Mouse (Mus musculus): ENCODE measurements at regions not wholly inside any gene's neighbourhood (a gene's known extent, or its start where the extent isn't known, plus 50 kb on each side); places are given as distances from the start of the nearest gene placed in this dataset.

DNA sequence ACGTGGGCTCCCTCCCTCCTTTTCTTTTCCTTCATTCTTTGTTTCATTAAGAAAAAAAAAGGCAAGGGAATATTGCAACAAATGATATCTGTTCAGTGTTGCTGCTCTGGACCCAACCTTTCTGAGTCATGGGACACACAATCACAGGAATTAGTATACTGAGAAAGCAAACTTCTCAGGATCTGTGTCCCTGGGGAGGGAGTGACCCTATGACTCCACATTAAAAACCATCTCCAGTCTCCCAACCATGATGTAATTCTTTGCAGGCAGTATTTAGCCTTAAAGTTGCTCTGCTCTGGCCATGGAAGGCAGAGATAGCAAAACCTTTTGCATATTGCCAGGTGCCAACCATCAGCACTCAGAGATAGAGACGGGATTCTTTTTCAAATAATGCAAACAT, 176.9 kb downstream of the Cd47 start:
- no peak overlapping the region for H3K27ac ChIP-seq (ENCODE audit: low read depth)
- H3K4me2 ChIP-seq (ENCODE audit: low read length) = no peak overlapping the region
- no peak overlapping the region for H3K4me3 ChIP-seq (ENCODE audit: low read depth, low read length)
- H3K9me3 ChIP-seq (ENCODE audit: control insufficient read depth, low read length) = no peaks in the 10 kb centered on the region
- ATAC-seq (replicated peaks; ENCODE audit: low FRiP score, low TSS enrichment, low read depth) (no peak), DNase-seq (ENCODE audit: low spot score) (no peak)
- H3K27me3 ChIP-seq (replicated peaks; ENCODE audit: control insufficient read depth, insufficient read depth, low read length) = no peaks in the 10 kb centered on the region
- H3K4me1 ChIP-seq (replicated peaks; ENCODE audit: control insufficient read depth, insufficient read depth, low read length) = no peaks in the 10 kb centered on the region
- WGBS = 79% methylated on average over 2 of the region's 2 CpGs
- H3K36me3 ChIP-seq (ENCODE audit: control insufficient read depth, insufficient read depth, low read length) = no peaks in the 10 kb centered on the region
- H3K9ac ChIP-seq (ENCODE audit: low read length) = no peak overlapping the region

DNA sequence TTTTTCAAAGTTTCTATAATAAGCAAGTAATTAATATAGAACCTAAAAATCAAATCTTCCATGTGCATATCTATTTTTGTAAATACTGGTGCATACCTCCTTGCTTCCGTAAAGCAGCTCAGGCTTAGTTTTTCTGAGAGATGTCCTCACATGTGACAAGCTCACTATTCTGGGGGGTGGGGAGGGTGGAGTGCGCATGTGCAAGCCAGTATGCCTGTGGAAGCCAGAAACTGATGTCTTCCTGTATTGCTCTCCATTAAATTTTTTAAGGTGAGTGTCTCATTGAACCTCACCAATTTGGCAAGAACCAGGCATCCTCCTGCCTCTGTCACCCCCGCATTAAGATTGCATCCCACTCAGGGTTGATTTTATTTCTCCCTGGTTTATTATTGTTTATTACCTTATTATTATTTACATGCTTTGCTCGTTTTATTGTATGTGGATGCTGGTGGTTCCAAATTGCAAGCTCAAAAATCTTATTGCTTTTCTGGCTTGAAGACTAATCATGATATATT, 179.2 kb downstream of the Cd47 start:
- DNase-seq (ENCODE audit: low spot score) (no peak), ATAC-seq (replicated peaks; ENCODE audit: low FRiP score, low TSS enrichment, low read depth) (no peak)
- no peak overlapping the region for H3K4me2 ChIP-seq (ENCODE audit: low read length)
- no peaks in the 10 kb centered on the region for H3K9me3 ChIP-seq (ENCODE audit: control insufficient read depth, low read length)
- no peaks in the 10 kb centered on the region for H3K36me3 ChIP-seq (ENCODE audit: control insufficient read depth, insufficient read depth, low read length)
- H3K4me3 ChIP-seq (ENCODE audit: low read depth, low read length) = no peak overlapping the region
- no peaks in the 10 kb centered on the region for H3K27me3 ChIP-seq (replicated peaks; ENCODE audit: control insufficient read depth, insufficient read depth, low read length)
- 84% methylated on average over 4 of the region's 4 CpGs for WGBS
- H3K9ac ChIP-seq (ENCODE audit: low read length) = no peak overlapping the region
- no peaks in the 10 kb centered on the region for H3K4me1 ChIP-seq (replicated peaks; ENCODE audit: control insufficient read depth, insufficient read depth, low read length)
- no peak overlapping the region for H3K27ac ChIP-seq (ENCODE audit: low read depth)

DNA sequence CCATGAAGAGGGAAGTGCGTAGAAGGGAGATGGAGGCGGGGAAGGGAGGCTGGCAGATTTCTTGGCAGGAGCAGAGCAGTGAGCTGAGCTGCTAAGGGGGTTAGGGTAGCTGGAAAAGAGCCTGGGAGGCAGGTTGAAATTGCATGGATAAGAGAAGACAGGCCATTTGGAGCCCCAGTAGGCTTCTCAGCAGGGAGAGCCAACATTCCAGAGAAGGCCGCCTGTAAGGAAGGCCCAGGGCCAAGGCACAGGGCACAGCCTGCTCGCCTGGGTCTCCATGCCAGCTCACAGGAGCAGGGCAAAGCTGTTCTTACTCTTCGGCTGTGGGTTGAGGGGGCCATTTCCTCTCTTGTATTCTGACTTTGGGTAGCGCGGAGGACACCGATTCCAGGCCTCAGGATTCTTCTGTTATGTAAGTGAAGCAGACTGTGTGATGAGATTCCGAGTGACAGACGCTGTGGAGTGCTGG, 179.9 kb downstream of the Cd47 start:
- H3K27me3 ChIP-seq (replicated peaks; ENCODE audit: control insufficient read depth, insufficient read depth, low read length) = no peaks in the 10 kb centered on the region
- DNase-seq (ENCODE audit: low spot score) (no peak), ATAC-seq (replicated peaks; ENCODE audit: low FRiP score, low TSS enrichment, low read depth) (no peak)
- no peaks in the 10 kb centered on the region for H3K4me1 ChIP-seq (replicated peaks; ENCODE audit: control insufficient read depth, insufficient read depth, low read length)
- H3K27ac ChIP-seq (ENCODE audit: low read depth) = no peak overlapping the region
- H3K9me3 ChIP-seq (ENCODE audit: control insufficient read depth, low read length) = no peaks in the 10 kb centered on the region
- no peak overlapping the region for H3K9ac ChIP-seq (ENCODE audit: low read length)
- no peaks in the 10 kb centered on the region for H3K36me3 ChIP-seq (ENCODE audit: control insufficient read depth, insufficient read depth, low read length)
- 71% methylated on average over 10 of the region's 10 CpGs for WGBS
- H3K4me2 ChIP-seq (ENCODE audit: low read length) = no peak overlapping the region
- no peak overlapping the region for H3K4me3 ChIP-seq (ENCODE audit: low read depth, low read length)

DNA sequence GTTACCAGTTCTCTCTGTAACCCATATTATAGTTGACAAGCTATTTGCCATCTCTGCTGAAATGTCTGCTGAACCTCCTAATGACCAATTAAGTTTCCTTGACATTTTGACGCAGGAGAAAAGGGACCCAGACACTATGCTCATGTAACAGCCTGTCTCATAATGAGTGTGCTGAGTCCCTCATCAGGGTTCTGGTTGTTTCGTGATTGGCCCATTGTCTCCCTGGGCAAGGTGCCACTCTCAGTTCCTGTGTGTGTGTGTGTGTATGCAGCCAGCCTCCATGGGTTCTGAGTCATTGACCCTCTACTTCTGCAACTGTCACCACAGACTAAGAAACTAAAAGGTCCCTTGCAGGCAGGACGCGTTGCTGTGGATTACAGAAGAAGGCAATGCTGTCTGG, 181.8 kb downstream of the Cd47 start:
- ATAC-seq (replicated peaks; ENCODE audit: low FRiP score, low TSS enrichment, low read depth) = no peak

DNA sequence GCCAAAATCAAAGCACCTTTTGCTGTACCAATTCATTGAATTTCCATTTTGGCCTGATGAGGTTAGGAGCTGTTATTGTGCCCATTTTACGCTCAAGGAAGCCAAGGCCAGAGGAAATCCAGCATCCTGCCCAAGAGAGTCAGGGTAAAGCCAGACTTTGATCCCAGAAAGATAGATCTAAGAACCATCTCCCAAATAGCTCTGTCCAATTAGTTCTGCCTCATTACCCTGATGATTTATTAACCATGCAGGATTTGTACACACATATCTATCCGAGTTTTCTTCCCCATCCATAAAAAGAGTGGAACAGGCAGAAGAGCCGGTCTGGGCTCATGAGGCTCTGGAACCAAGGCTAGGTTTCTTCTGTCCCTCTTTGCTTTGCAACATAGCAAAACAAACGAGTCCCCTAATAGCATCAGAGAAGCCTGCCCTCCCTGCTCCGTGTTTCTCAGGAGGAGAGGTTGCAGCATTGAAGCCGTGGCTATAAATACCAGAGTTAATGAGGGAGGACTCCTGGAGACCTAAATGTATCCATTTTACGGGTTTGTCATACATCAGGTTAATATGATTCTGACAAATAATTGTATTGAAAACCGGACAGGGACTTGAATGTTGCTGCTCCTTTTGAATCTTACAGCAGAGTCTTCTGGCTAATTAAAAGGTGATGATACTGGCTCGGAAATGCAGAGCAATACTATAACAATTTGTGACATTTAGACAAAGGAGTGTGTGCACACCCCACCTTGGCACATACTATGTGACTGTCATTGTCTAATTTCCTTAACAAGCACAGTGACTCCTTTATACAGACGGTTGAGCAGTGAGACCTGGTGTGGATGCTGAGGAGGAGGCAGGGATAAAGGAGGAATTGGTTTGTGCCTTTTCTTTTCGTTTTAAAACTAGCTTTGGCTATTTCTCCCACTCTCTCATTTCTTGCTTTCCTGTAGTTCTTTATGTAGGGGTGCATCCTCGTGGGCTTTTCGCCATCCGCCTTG, 185.0 kb downstream of the Cd47 start:
- DNase-seq (ENCODE audit: low spot score) (no peak), ATAC-seq (replicated peaks; ENCODE audit: low FRiP score, low TSS enrichment, low read depth) (no peak)
- 50% methylated on average over 14 of the region's 14 CpGs for WGBS
- Histone ChIP-seq H3K4me3 (ENCODE audit: low read depth, low read length) (no peak overlapping the region), H3K36me3 (ENCODE audit: control insufficient read depth, insufficient read depth, low read length) (no peaks in the 10 kb centered on the region), H3K27me3 (replicated peaks; ENCODE audit: control insufficient read depth, insufficient read depth, low read length) (no peaks in the 10 kb centered on the region), H3K4me2 (ENCODE audit: low read length) (no peak overlapping the region), H3K4me1 (replicated peaks; ENCODE audit: control insufficient read depth, insufficient read depth, low read length) (no peaks in the 10 kb centered on the region), H3K27ac (ENCODE audit: low read depth) (no peak overlapping the region), H3K9me3 (ENCODE audit: control insufficient read depth, low read length) (no peaks in the 10 kb centered on the region), H3K9ac (ENCODE audit: low read length) (no peak overlapping the region)

More for the DNA sequence above, 181.8 kb downstream of the Cd47 start:
- H3K4me1 ChIP-seq (replicated peaks; ENCODE audit: control insufficient read depth, insufficient read depth, low read length) = no peaks in the 10 kb centered on the region
- no peaks in the 10 kb centered on the region for H3K9me3 ChIP-seq (ENCODE audit: control insufficient read depth, low read length)
- H3K36me3 ChIP-seq (ENCODE audit: control insufficient read depth, insufficient read depth, low read length) = no peaks in the 10 kb centered on the region
- DNase-seq (ENCODE audit: low spot score) = no peak
- H3K4me2 ChIP-seq (ENCODE audit: low read length) = no peak overlapping the region
- H3K4me3 ChIP-seq (ENCODE audit: low read depth, low read length) = no peak overlapping the region
- H3K27ac ChIP-seq (ENCODE audit: low read depth) = no peak overlapping the region
- WGBS = 76% methylated on average over 4 of the region's 4 CpGs
- no peak overlapping the region for H3K9ac ChIP-seq (ENCODE audit: low read length)
- no peaks in the 10 kb centered on the region for H3K27me3 ChIP-seq (replicated peaks; ENCODE audit: control insufficient read depth, insufficient read depth, low read length)

DNA sequence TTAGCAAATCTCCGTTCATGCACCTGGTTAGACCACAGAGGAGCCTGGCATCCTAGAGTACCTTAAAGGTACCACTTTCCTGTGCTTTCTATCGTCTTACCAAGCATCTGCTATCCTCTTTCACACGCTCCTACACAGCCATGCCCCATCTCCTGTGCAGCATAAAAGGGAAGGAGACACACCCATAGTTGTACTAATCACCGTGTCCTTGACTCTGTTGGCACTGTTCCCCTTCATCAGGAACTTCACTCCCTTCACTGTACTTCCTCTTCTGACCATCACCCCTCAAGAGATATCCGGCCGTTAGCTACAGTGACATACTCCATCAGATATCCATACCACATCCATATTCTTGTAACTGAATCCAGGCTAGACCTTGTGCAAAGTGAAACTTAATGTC, 186.6 kb downstream of the Cd47 start:
- no peaks in the 10 kb centered on the region for H3K36me3 ChIP-seq (ENCODE audit: control insufficient read depth, insufficient read depth, low read length)
- 70% methylated on average over 6 of the region's 6 CpGs for WGBS
- no peak overlapping the region for H3K4me3 ChIP-seq (ENCODE audit: low read depth, low read length)
- no peak overlapping the region for H3K4me2 ChIP-seq (ENCODE audit: low read length)
- H3K9me3 ChIP-seq (ENCODE audit: control insufficient read depth, low read length) = no peaks in the 10 kb centered on the region
- H3K27me3 ChIP-seq (replicated peaks; ENCODE audit: control insufficient read depth, insufficient read depth, low read length) = no peaks in the 10 kb centered on the region
- no peaks in the 10 kb centered on the region for H3K4me1 ChIP-seq (replicated peaks; ENCODE audit: control insufficient read depth, insufficient read depth, low read length)
- no peak overlapping the region for H3K9ac ChIP-seq (ENCODE audit: low read length)
- ATAC-seq (replicated peaks; ENCODE audit: low FRiP score, low TSS enrichment, low read depth) (0 out of 2 replicates have a peak, but pooled peaks have one; percentile 12), DNase-seq (ENCODE audit: low spot score) (no peak)
- no peak overlapping the region for H3K27ac ChIP-seq (ENCODE audit: low read depth)

DNA sequence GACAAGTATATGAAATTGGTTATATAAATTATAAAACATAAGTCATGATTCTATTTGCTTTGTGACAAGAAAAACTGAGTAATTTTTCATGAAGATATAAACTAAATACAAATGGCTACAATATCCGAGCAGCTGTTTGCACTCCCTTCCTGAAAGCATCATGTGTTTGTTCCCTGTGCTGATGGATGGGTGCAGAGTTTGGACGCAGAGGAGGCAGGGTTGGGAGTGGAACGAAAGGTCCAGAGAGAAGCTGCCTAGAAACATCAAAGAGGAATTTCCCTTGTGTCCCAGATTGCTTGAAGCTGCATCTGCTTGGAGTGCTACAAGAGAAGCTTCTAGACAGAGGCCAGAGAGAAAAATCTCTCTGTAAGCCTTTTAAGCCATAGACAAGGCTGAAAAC, 195.5 kb downstream of the Cd47 start:
- Histone ChIP-seq H3K4me3 (ENCODE audit: low read depth, low read length) (no peak overlapping the region), H3K27me3 (replicated peaks; ENCODE audit: control insufficient read depth, insufficient read depth, low read length) (no peaks in the 10 kb centered on the region), H3K27ac (ENCODE audit: low read depth) (no peak overlapping the region), H3K4me2 (ENCODE audit: low read length) (no peak overlapping the region), H3K4me1 (replicated peaks; ENCODE audit: control insufficient read depth, insufficient read depth, low read length) (no peaks in the 10 kb centered on the region), H3K36me3 (ENCODE audit: control insufficient read depth, insufficient read depth, low read length) (no peaks in the 10 kb centered on the region), H3K9me3 (ENCODE audit: control insufficient read depth, low read length) (no peaks in the 10 kb centered on the region), H3K9ac (ENCODE audit: low read length) (no peak overlapping the region)
- DNase-seq (ENCODE audit: low spot score) = no peak
- no peak for ATAC-seq (replicated peaks; ENCODE audit: low FRiP score, low TSS enrichment, low read depth)
- WGBS = 53% methylated on average over 3 of the region's 3 CpGs

DNA sequence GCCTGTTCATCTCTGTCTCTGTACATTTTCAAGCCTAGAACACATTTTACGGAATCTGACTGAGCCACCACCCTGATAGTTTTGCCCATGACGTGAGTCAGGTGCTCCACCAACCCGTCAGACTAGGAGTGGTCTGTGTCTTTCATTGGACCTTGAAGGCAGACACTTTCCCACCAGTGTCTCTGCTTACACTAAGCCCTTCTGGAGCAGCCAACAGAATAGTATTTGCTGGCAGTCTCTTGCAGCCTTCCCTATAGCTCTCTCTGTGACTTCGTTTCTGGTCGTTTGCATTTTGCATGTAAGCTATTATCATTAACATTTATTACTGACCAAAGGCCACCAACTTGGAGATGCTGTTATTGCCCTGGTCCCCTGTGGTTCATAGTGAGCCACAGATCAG, 196.3 kb downstream of the Cd47 start:
- H3K4me1 ChIP-seq (replicated peaks; ENCODE audit: control insufficient read depth, insufficient read depth, low read length) = no peaks in the 10 kb centered on the region
- no peak for ATAC-seq (replicated peaks; ENCODE audit: low FRiP score, low TSS enrichment, low read depth)

More for the DNA sequence above, 196.3 kb downstream of the Cd47 start:
- Histone ChIP-seq H3K27ac (ENCODE audit: low read depth) (no peak overlapping the region), H3K36me3 (ENCODE audit: control insufficient read depth, insufficient read depth, low read length) (no peaks in the 10 kb centered on the region), H3K9me3 (ENCODE audit: control insufficient read depth, low read length) (no peaks in the 10 kb centered on the region), H3K4me2 (ENCODE audit: low read length) (no peak overlapping the region), H3K9ac (ENCODE audit: low read length) (no peak overlapping the region), H3K4me3 (ENCODE audit: low read depth, low read length) (no peak overlapping the region), H3K27me3 (replicated peaks; ENCODE audit: control insufficient read depth, insufficient read depth, low read length) (no peaks in the 10 kb centered on the region)
- DNase-seq (ENCODE audit: low spot score) = no peak
- 60% methylated on average over 5 of the region's 5 CpGs for WGBS
